Comparison of ENCODE assay signal across 8 mouse cellular contexts in the genomic region with DNA sequence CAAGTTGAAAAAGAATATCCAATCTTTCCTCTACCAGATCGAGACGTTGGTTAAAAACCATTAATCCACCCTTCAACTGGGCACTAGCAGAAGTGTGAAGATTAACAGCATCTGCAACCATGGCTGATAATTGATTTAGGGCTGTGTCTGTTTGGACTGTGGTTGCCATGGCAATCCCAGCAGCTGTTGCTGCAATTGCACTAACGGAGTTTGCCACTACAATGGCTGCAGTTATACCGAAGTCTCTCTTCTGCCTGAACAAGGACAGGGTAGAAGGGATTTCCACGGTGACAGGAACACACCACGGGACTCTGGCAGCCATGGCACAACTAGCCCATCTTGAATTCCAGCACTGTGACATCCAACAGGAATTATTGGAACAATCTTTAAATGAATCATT.
DNase-seq lines count a peak whose midpoint lies in the region; ATAC-seq and TF ChIP-seq lines count a peak whose summit lies in the region.
"Not testable (repeated sequence)": the region's sequence is repeated elsewhere in the genome, so short reads cannot be mapped to it uniquely, and the experiment has no call there.

No protein-coding gene starts in this region.

- H3K36me3 ChIP-seq in forebrain, embryonic 11.5 days (ENCODE audit: control insufficient read depth, insufficient read depth, low read length); forebrain, embryonic 14.5 days (ENCODE audit: control insufficient read depth, insufficient read depth, low read length); forebrain, postnatal 0 days (ENCODE audit: insufficient read depth); hindbrain, postnatal 0 days (ENCODE audit: insufficient read depth, low read length); midbrain, embryonic 11.5 days (ENCODE audit: control insufficient read depth, insufficient read depth, low read length); midbrain, embryonic 15.5 days (replicated peaks): not testable (repeated sequence)

- not testable (repeated sequence) for H3K4me1 ChIP-seq in forebrain, embryonic 11.5 days (replicated peaks; ENCODE audit: control insufficient read depth, insufficient read depth, low read length); forebrain, embryonic 14.5 days (ENCODE audit: control insufficient read depth, insufficient read depth, low read length); forebrain, postnatal 0 days (ENCODE audit: insufficient read depth); hindbrain, postnatal 0 days (ENCODE audit: insufficient read depth, low read length); midbrain, embryonic 11.5 days (ENCODE audit: control insufficient read depth, insufficient read depth, low read length); midbrain, embryonic 15.5 days

- not testable (repeated sequence) for H3K27ac ChIP-seq in forebrain, embryonic 11.5 days (ENCODE audit: low read depth, low read length); forebrain, embryonic 14.5 days (ENCODE audit: low read depth, low read length); forebrain, postnatal 0 days (ENCODE audit: low read depth, low read length); hindbrain, postnatal 0 days; midbrain, embryonic 11.5 days (ENCODE audit: low read depth, low read length); midbrain, embryonic 15.5 days

- H3K9me3 ChIP-seq in forebrain, embryonic 11.5 days (ENCODE audit: control insufficient read depth, low read length); forebrain, embryonic 14.5 days (replicated peaks; ENCODE audit: control insufficient read depth, low read length); forebrain, postnatal 0 days (ENCODE audit: low read length); hindbrain, postnatal 0 days (ENCODE audit: low read length); midbrain, embryonic 11.5 days (ENCODE audit: control insufficient read depth, low read length); midbrain, embryonic 15.5 days: not testable (repeated sequence)

- TF ChIP-seq CTCF in brain, embryonic 14.5 days (IDR thresholded peaks at IDR 0.05; ENCODE audit: borderline replicate concordance, extremely low read depth, insufficient read depth, insufficient read length); forebrain, postnatal 0 days (IDR thresholded peaks at IDR 0.05; ENCODE audit: low read depth); hindbrain, postnatal 0 days (IDR thresholded peaks at IDR 0.05; ENCODE audit: low read depth): not testable (repeated sequence)

- ATAC-seq in forebrain, embryonic 11.5 days (replicated peaks; ENCODE audit: low FRiP score) = 0 out of 2 replicates have a peak, but pooled peaks have one; percentile 46
- ATAC-seq in forebrain, embryonic 14.5 days = peak; percentile 61; the same call in 1 of the 2 replicates
- not testable (repeated sequence) for ATAC-seq in forebrain, postnatal 0 days; hindbrain, postnatal 0 days
- peak; percentile 62; the same call in 1 of the 2 replicates for ATAC-seq in midbrain, embryonic 11.5 days (ENCODE audit: low FRiP score)
- ATAC-seq in midbrain, embryonic 15.5 days (replicated peaks) = 0 out of 2 replicates have a peak, but pooled peaks have one; percentile 48

- peak; percentile 51 for DNase-seq in brain, embryonic 14.5 days (ENCODE audit: low read depth)
- DNase-seq in forebrain, embryonic 11.5 days (ENCODE audit: low spot score); midbrain, embryonic 11.5 days (ENCODE audit: low spot score, missing footprints): not testable (repeated sequence)
- peak; percentile 42 for DNase-seq in forebrain, embryonic 14.5 days (ENCODE audit: low spot score)
- DNase-seq in forebrain, postnatal 0 days = peak; percentile 24
- peak; percentile 21 for DNase-seq in hindbrain, postnatal 0 days (ENCODE audit: low spot score)
- peak; percentile 12 for DNase-seq in retina, postnatal 1 day

- not testable (repeated sequence) for H3K9ac ChIP-seq in forebrain, embryonic 11.5 days (ENCODE audit: low read length); forebrain, embryonic 14.5 days (ENCODE audit: low read length); forebrain, postnatal 0 days; hindbrain, postnatal 0 days (replicated peaks; ENCODE audit: low read length); midbrain, embryonic 11.5 days (ENCODE audit: low read length); midbrain, embryonic 15.5 days

- TF ChIP-seq POLR2A in brain, embryonic 14.5 days (IDR thresholded peaks at IDR 0.05; ENCODE audit: borderline replicate concordance, extremely low read depth, insufficient read depth, insufficient read length, poor library complexity, severe bottlenecking) = not testable (repeated sequence)

- 70% methylated on average over 6 of the region's 6 CpGs for WGBS in forebrain, embryonic 11.5 days
- 63% methylated on average over 6 of the region's 6 CpGs for WGBS in forebrain, embryonic 14.5 days
- 53% methylated on average over 6 of the region's 6 CpGs for WGBS in forebrain, postnatal 0 days
- 48% methylated on average over 6 of the region's 6 CpGs for WGBS in hindbrain, postnatal 0 days
- 62% methylated on average over 6 of the region's 6 CpGs for WGBS in midbrain, embryonic 11.5 days
- 55% methylated on average over 6 of the region's 6 CpGs for WGBS in midbrain, embryonic 15.5 days

- not testable (repeated sequence) for H3K4me2 ChIP-seq in forebrain, embryonic 11.5 days (ENCODE audit: low read depth, low read length, severe bottlenecking); forebrain, embryonic 14.5 days (ENCODE audit: low read length); forebrain, postnatal 0 days (ENCODE audit: low read depth); hindbrain, postnatal 0 days (ENCODE audit: low read depth, low read length); midbrain, embryonic 11.5 days; midbrain, embryonic 15.5 days

- not testable (repeated sequence) for H3K27me3 ChIP-seq in forebrain, embryonic 11.5 days (ENCODE audit: control insufficient read depth, insufficient read depth, low read length); forebrain, embryonic 14.5 days (replicated peaks; ENCODE audit: control insufficient read depth, insufficient read depth, low read length); forebrain, postnatal 0 days (ENCODE audit: insufficient read depth, low read length); hindbrain, postnatal 0 days (ENCODE audit: insufficient read depth, low read length); midbrain, embryonic 11.5 days (ENCODE audit: control insufficient read depth, insufficient read depth, low read length); midbrain, embryonic 15.5 days (replicated peaks)

- H3K4me3 ChIP-seq in forebrain, embryonic 11.5 days (ENCODE audit: low read depth, low read length); forebrain, embryonic 14.5 days (ENCODE audit: low read depth, low read length); forebrain, postnatal 0 days (ENCODE audit: low read depth, low read length); hindbrain, postnatal 0 days (ENCODE audit: low read length); midbrain, embryonic 11.5 days (ENCODE audit: low read depth, low read length); midbrain, embryonic 15.5 days: not testable (repeated sequence)
